Mouse (Mus musculus) c-Kit-positive CD71-negative TER-119-negative erythroid progenitor cells, embryonic 14.5 days (primary cell): ENCODE measurements at regions not wholly inside any gene's neighbourhood (a gene's known extent, or its start where the extent isn't known, plus 50 kb on each side); places are given as distances from the start of the nearest gene placed in this dataset.
"Not testable (repeated sequence)": the region's sequence is repeated elsewhere in the genome, so short reads cannot be mapped to it uniquely, and the experiment has no call there.

Source experiments
- DNase-seq: peaks from one replicate; pipeline ENCODE4 v3.0.0-alpha.2; 2013; ENCODE audit warnings: low read depth

DNA sequence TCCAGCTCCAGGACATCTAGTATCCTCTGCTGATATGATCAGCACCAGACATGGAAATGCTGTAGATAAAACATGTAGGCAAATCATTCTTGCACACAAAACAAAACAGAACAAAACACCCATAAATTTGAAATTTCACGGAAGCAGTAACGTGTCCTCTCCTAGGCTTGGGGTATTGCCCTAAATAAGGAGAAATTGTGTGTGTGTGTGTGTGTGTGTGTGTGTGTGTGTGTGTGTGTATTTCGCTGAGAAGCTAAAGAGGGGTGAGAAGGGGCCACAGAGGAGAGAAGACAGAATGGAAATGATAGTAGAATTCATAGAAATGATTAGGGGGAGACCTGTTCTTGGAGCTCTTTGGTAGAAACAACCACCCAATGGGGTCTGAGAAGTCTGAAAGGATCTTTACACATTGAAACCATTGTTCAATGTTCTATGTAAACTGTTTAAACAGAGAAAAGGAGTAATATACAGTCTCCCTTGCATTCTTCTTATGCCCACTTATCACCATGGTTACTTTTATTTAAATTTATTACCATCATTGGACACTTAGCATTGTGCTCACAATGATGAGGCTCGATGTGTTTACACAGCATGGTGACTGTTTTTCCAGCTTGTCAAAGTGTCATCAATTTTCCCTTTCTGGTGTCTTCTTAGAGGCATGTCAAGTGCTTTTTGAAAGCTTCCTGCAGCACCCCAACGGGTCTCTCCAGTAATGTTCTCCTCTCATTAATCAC lies 317.3 kb upstream of the 4933412E24Rik start:
- DNase-seq, result no peak

DNA sequence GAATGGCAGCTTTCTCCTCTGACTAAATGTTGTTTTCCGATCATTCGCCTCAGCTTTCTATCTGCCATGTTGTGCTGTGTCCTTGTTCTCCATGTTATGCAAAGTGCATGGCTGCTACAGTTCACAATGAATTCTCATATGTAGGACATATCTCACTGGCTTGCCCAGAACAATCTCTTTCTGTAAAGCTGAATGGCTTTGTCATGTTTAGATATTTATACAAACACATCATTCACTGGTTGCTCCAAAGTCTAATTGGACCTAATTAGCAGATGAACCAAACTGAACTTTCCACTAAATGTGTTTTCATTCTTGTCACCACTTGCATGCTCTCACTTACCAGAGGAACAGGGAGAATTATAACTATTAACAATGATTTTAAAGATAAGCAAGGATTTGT lies 301.2 kb upstream of the 4933412E24Rik start:
- no peak for DNase-seq

DNA sequence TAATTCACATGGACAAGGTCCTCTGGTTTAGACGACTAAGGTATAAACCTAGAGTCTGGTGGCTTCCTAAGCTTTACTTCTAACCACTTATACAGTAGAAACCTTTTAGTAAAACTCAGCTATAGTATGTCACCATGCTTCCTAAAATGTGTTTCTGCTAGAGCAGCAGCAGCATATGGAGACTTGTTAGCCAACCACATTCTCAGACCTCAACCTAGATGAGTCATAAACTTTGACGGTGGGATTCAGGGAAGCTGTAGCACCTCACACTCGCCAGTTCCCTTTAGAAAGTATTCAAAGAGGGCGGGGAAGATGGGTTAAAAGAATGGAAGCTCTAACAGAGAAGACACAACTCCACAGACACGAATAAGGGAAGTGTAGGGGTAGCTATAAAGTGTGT lies 298.8 kb upstream of the 4933412E24Rik start:
- DNase-seq, result no peak

GRCm38 (mm10) chr15:60309909-60310308 lies 293.5 kb upstream of the 4933412E24Rik start:
- no peak for DNase-seq

- no peak for DNase-seq
These were observed 292.6 kb upstream of the 4933412E24Rik start for GRCm38 (mm10) chr15:60308968-60309367.

- DNase-seq, result no peak
These were observed 291.7 kb upstream of the 4933412E24Rik start for GRCm38 (mm10) chr15:60308126-60308525.

- no peak for DNase-seq
These were observed 287.1 kb upstream of the 4933412E24Rik start for GRCm38 (mm10) chr15:60303501-60303900.

GRCm38 (mm10) chr15:60301939-60302338 lies 285.5 kb upstream of the 4933412E24Rik start:
- DNase-seq, result no peak

- DNase-seq, result no peak
These were observed 268.9 kb upstream of the 4933412E24Rik start for GRCm38 (mm10) chr15:60285321-60285720.

DNA sequence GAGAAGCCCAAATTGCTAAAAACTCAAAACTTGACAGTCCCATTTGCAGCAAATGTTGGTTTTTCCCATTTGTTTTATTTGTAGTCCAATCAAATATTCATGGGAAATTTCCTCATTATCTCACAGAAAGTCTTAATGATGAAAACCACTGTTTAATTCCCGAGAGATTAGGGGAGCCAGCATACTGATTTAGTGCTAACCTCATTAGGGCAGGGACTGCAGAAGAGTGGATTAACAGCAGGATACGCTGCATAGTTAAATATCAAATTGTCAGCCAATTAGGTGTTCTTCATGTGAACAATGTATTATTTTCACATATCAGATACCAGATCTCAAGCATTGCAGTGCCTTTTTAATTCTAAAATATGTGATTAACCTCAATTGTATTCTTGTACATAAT lies 264.0 kb upstream of the 4933412E24Rik start:
- DNase-seq, result no peak

DNA sequence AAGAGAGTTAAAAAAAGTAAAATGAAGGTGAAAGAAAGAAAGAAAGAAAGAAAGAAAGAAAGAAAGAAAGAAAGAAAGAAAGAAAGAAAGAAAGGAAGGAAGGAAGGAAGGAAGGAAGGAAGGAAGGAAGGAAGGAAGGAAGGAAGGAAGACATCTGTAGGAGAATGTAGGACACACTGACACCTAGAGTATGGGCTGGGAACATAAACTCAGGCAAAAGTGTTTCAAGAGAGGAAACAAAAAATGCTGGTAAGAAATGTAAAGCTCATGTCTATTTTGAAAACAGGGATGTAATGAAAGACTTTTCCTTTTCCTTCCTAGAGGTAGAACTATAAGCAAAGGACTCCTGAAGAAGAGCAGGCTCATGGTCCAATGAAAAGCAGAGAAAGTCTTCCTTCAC lies 237.2 kb upstream of the 4933412E24Rik start:
- DNase-seq, result not testable (repeated sequence)

GRCm38 (mm10) chr15:60226335-60226938 lies 210.0 kb upstream of the 4933412E24Rik start:
- no peak for DNase-seq

DNA sequence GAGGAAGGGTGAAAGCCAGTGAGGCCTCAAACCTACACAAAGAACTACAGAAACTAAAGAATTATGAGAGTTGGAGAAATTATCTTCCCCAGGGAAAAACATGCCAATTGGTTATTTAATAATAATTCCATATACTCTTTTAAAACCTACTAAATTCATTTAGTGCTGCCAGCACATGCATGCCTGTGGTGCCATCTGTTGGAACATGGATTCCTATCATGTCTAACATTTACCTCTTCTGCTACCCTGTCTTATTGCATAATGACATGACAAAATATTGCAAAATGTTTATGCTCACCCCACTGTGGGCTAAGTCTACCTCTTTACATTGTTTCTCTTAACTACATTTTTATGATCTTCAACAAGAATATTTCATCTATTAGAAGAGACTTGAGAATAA lies 178.7 kb upstream of the 4933412E24Rik start:
- DNase-seq, result no peak

GRCm38 (mm10) chr15:60193157-60193556 lies 176.7 kb upstream of the 4933412E24Rik start:
- no peak for DNase-seq

- no peak for DNase-seq
These were observed 170.7 kb upstream of the 4933412E24Rik start for GRCm38 (mm10) chr15:60187002-60187715.

- peak; percentile 45 for DNase-seq
These were observed 125.2 kb upstream of the 4933412E24Rik start for GRCm38 (mm10) chr15:60141554-60142070.

- DNase-seq, result no peak
These were observed 120.3 kb upstream of the 4933412E24Rik start for GRCm38 (mm10) chr15:60136671-60137070.

DNA sequence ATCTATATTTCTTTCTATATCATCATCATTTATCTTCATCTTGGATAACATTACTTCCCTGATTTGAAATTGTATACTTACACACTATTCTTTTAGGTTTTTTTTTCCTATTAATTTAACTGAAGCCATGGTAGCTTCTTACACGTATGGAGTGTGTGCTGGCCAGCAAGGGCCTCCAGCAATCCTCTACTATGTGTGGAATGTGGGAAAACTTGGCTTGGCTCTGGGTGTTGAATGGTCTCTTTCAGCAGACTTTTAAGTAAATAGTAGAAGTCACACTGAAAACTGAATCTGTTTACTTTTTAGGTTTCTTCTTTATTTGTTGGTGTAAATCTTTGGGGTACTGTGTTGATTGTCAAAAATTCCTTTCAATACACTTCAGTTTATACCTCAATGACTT lies 118.1 kb upstream of the 4933412E24Rik start:
- DNase-seq, result no peak

DNA sequence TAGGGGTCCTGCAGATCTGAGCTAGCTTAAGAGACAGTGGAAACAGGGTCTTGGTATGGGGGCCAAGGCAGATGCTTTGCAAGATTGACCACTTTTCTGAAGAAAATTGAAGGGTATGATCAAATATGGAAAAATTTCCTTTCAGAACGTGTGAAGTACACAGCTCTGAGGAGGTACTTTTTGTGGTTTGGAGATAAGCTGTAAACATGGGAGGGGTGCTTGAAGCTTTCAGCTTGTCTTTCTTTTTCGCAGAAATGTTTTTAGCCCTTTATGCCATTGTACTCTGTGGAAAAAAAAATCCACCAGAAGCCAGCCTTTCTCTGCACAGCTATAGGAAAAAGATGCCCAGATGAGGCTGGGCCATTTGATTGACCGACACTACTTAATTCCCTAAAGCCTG lies 116.3 kb upstream of the 4933412E24Rik start:
- no peak for DNase-seq

- DNase-seq, result no peak
These were observed 108.0 kb upstream of the 4933412E24Rik start for GRCm38 (mm10) chr15:60124461-60124860.

- DNase-seq, result no peak
These were observed 103.5 kb upstream of the 4933412E24Rik start for GRCm38 (mm10) chr15:60119926-60120325.

DNA sequence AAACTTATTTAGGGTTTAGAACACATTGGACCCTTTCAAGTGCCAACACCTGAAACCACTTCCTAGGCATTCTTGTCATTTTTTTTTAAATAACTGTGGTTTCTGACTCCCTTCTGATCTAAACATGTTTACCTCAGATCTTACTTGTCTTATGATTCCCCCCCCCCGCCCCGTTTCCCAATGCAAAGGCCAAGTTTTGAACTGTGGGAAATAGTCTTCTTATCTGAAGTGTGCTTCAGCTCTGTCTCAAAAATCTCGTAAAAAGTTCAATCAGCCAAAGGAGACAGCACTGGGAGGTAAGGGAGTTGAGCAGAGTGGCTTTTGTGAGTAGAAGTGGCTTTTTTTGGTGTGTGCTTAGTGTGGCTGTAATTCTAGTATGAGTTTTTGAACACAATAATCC lies 95.5 kb upstream of the 4933412E24Rik start:
- DNase-seq, result no peak

DNA sequence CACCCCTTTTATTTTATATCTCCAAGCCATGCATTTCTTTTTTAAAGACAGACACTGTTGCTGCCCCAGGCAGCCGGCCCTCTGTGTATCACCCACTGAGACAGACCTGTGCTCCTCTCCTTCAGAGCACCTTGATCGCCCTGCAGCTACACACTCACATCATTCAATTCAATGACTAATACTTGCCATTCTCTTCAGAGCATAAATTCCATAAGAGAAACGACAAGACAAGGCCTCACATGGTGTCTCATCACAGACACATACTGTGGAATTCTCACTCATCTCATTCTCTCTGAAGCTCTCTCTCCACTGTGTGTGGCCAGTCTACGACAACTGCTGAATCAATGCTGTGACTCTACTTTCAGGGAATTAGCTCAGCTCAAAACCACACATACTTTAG lies 94.6 kb upstream of the 4933412E24Rik start:
- no peak for DNase-seq
